Mouse (Mus musculus): ENCODE data around the gene Macrod2. TPM values are rescaled to one million over a fixed set of nuclear protein-coding genes. Genes with fewer than 3 reads are reported as not detected.
A peak's percentile ranks its signal among the peaks of the same experiment; 100 is the strongest.

Macrod2 gene
- polyA plus RNA-seq, 1 experiment from 2014 or later, result 32.9 TPM

DNA sequence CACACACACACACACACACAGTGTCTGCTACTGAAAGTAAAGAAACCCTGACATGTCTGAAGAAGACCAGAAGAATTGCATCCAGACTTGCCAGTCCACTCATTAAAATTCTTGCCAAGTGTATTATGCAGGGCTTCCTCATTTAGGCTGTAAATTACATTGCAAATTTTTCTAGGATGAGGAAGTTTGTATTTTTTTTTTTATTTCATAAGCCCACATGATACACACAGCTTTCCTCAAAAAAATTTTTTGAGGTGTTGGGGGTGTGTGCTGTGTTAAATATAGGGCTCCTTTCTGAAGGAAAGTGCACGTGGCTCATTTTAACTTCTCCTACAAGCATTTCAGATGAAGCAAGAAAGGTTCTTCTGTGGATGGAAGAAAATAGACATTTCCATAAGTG is 613.3 kb downstream of the Macrod2 start:
- Histone ChIP-seq H3K4me2 (ENCODE audit: low read depth, low read length) (no peak overlapping the region), H3K9ac (ENCODE audit: low read depth, low read length) (no peak overlapping the region), H3K9me3 (ENCODE audit: control insufficient read depth, low read length) (no peaks in the 10 kb centered on the region), H3K27ac (ENCODE audit: low read length) (no peak overlapping the region), H3K4me1 (ENCODE audit: control insufficient read depth, insufficient read depth, low read length) (no peaks in the 10 kb centered on the region), H3K27me3 (replicated peaks; ENCODE audit: control insufficient read depth, insufficient read depth, low read length) (no peaks in the 10 kb centered on the region), H3K4me3 (ENCODE audit: low read length) (no peak overlapping the region), H3K36me3 (ENCODE audit: control insufficient read depth, insufficient read depth, low read length) (no peaks in the 10 kb centered on the region)
- 76% methylated on average over 1 of the region's 1 CpGs for WGBS
- no peak for ATAC-seq

DNA sequence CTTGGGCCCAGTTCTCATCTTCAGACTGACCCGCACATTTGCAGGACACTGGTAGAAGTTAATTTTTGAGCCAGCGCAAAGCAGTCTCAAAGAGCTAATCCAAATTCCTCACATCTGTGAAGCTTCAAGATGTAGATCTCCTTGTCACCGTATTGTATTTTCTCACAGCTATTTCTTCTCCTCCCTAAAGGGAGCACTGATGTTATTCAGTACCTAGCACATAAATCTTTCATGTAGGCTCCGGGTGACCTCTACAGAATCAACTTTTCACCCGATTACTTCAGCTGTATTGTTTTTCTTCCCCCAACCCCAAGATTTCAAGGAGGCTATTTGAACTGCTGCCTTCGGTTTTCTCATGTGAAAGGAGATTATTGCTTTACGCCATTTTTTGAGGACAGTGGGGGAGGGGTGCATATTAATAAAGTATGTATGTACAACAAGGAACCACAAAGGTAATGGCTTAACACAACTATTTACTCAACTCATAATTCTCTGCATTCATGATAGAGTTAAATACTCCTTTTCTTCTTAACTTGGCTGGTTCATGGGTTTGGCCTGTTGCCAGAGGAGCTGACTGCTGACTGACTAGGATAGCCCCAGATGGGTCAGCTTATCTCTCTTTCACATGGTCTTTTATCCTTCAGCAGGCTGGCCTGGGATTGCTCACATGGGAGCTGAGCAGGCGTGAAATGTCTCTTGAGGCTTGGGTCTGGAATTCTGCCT is 618.5 kb downstream of the Macrod2 start:
- no peaks in the 10 kb centered on the region for H3K27me3 ChIP-seq (replicated peaks; ENCODE audit: control insufficient read depth, insufficient read depth, low read length)
- H3K4me2 ChIP-seq (ENCODE audit: low read depth, low read length), result no peak overlapping the region
- peak; percentile 79 for ATAC-seq
- WGBS, result 50% methylated on average over 8 of the region's 8 CpGs
- H3K4me1 ChIP-seq (ENCODE audit: control insufficient read depth, insufficient read depth, low read length), result 0 out of 2 replicates have a peak, but pooled peaks cover 2% of the 10 kb centered on the region
- H3K36me3 ChIP-seq (ENCODE audit: control insufficient read depth, insufficient read depth, low read length), result no peaks in the 10 kb centered on the region
- H3K9me3 ChIP-seq (ENCODE audit: control insufficient read depth, low read length), result no peaks in the 10 kb centered on the region
- H3K9ac ChIP-seq (ENCODE audit: low read depth, low read length), result no peak overlapping the region
- no peak overlapping the region for H3K4me3 ChIP-seq (ENCODE audit: low read length)
- no peak overlapping the region for H3K27ac ChIP-seq (ENCODE audit: low read length)

DNA sequence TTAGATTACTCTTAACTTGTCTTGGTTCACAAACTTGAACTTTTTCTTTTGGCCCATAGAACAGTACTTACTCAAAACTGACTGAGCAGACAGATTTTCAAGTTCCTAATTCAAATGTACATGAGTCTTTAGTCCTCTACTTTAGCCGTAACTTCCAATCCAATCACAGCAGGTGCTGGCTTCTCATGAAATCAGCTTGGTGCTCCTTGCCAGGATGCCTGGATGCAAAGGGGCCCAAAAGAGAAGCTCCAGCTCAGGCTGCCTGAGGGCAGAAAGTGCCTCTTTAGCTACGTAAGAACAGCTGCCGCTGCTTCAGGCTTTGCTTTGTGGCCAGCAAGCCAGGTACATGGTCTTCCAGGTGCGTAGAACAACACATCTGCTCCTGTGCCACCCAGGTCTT is 627.9 kb downstream of the Macrod2 start:
- H3K4me2 ChIP-seq (ENCODE audit: low read depth, low read length), result no peak overlapping the region
- 85% methylated on average over 4 of the region's 4 CpGs for WGBS
- no peak for ATAC-seq
- no peaks in the 10 kb centered on the region for H3K9me3 ChIP-seq (ENCODE audit: control insufficient read depth, low read length)
- no peaks in the 10 kb centered on the region for H3K27me3 ChIP-seq (replicated peaks; ENCODE audit: control insufficient read depth, insufficient read depth, low read length)
- no peak overlapping the region for H3K4me3 ChIP-seq (ENCODE audit: low read length)
- no peak overlapping the region for H3K27ac ChIP-seq (ENCODE audit: low read length)
- H3K9ac ChIP-seq (ENCODE audit: low read depth, low read length), result no peak overlapping the region
- H3K36me3 ChIP-seq (ENCODE audit: control insufficient read depth, insufficient read depth, low read length), result no peaks in the 10 kb centered on the region
- H3K4me1 ChIP-seq (ENCODE audit: control insufficient read depth, insufficient read depth, low read length), result no peaks in the 10 kb centered on the region

DNA sequence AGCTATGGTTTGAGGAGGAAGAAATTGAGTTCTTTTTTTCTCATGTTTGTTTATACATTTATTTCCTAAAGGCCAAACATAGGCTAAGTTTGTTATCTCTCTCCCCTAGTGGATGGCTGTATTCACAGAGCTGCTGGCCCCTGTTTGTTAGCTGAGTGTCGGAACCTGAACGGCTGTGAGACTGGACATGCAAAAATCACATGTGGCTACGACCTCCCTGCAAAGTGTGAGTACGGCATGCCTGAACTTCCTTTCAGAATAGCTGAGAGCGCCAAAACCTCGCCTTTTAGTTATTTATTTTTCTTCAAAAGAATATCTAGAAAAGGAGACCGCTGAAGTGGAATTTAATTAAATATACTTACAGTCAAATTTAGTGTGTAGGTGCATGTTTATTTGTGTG is 628.8 kb downstream of the Macrod2 start:
- no peak overlapping the region for H3K9ac ChIP-seq (ENCODE audit: low read depth, low read length)
- no peaks in the 10 kb centered on the region for H3K9me3 ChIP-seq (ENCODE audit: control insufficient read depth, low read length)
- no peak overlapping the region for H3K27ac ChIP-seq (ENCODE audit: low read length)
- H3K27me3 ChIP-seq (replicated peaks; ENCODE audit: control insufficient read depth, insufficient read depth, low read length), result no peaks in the 10 kb centered on the region
- no peak overlapping the region for H3K4me2 ChIP-seq (ENCODE audit: low read depth, low read length)
- no peak overlapping the region for H3K4me3 ChIP-seq (ENCODE audit: low read length)
- no peaks in the 10 kb centered on the region for H3K36me3 ChIP-seq (ENCODE audit: control insufficient read depth, insufficient read depth, low read length)
- ATAC-seq, result no peak
- H3K4me1 ChIP-seq (ENCODE audit: control insufficient read depth, insufficient read depth, low read length), result no peaks in the 10 kb centered on the region
- WGBS, result 41% methylated on average over 7 of the region's 7 CpGs

DNA sequence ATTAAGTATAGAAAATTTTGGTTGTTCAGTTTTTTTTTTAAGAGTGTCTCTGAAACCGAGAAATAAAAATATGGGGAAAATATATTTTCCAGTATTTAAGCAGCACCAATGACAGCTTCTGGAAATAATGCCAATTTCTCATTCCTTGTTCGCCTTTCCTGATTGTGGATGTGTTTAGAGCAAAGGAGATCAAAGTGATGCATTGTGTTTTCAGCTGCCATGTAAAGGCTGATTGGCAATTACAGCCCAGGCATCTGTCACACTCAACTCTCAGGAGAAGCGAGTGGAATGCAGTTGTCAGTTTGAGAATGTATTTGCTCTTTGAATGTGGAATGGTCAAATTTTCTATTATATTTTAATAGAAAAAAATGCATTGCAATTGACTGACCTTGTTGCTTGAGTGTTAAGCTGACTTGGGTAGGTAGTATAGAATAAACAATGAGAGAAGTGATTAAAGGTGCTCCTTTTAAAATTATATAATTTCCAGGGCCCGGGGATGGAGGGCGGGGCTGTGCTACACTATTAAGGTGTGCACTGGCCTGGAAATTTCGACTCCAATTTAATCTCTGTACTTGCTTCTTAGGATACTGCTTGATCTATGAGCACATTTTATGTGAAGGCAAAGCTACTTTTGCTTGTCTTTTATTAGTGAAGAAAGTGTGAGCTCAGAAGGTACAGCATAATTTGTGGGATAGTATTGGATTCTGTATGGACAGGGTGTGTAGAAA is 629.4 kb downstream of the Macrod2 start:
- Histone ChIP-seq H3K4me2 (ENCODE audit: low read depth, low read length) (no peak overlapping the region), H3K4me3 (ENCODE audit: low read length) (no peak overlapping the region), H3K27ac (ENCODE audit: low read length) (no peak overlapping the region), H3K36me3 (ENCODE audit: control insufficient read depth, insufficient read depth, low read length) (no peaks in the 10 kb centered on the region), H3K4me1 (ENCODE audit: control insufficient read depth, insufficient read depth, low read length) (no peaks in the 10 kb centered on the region), H3K9me3 (ENCODE audit: control insufficient read depth, low read length) (no peaks in the 10 kb centered on the region), H3K9ac (ENCODE audit: low read depth, low read length) (no peak overlapping the region), H3K27me3 (replicated peaks; ENCODE audit: control insufficient read depth, insufficient read depth, low read length) (no peaks in the 10 kb centered on the region)
- WGBS, result 69% methylated on average over 6 of the region's 6 CpGs
- no peak for ATAC-seq

DNA sequence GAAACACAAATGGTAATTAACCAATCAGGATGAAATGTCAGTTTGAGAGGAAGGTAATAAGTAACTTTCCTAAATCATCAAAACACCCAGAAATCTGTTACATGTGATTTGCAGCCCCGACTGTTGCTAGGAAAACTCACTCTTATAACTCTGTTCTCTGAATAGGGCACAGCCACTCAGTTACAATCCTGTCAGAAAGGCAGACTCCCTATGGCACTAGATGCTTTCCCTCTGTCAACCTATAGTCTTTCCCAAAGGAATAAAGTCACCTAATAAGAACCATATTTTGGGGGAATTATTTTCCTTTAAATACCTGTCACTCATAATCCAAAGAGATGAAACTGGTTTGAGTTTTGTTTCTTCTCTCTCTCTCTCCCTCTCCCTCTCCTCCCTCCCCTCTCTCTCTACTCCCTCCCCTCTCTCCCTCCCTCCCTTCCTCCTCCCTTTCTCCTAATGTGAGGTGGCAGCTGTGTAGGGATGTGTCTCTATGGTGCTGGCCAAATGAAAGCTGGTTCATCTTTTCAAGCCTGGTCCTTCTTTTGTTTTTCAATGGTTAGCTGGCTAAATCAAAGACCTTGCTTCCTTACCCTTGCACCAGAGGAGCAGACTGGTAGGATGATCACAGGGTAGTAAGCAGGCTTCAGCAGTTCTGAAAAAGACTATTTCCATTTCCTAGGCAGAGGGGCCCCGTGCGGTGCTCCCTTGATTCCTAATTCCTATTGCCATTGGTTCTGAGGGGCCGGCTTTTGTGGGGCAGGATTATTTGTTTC is 661.8 kb downstream of the Macrod2 start:
- Histone ChIP-seq H3K9ac (ENCODE audit: low read depth, low read length) (no peak overlapping the region), H3K27ac (ENCODE audit: low read length) (no peak overlapping the region)

DNA sequence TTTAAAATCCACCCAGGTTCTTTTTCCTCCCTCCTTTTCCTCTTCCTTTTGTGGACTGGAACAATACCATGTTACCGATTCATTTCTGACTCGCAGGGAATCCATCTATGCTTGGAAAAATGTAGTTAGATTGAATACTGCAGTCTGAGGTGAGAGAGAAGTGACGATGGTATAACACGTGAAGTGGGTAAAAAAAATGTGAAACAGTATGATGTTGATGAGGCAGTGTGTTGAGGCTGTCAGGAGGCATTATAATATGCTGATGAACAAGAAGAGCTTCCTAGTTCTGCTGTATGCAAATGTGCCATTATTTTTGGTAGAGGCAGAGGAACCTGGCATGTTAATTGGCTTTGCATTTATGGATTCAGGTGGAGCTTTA is 662.3 kb downstream of the Macrod2 start:
- WGBS, result 70% methylated on average over 4 of the region's 4 CpGs

More for the DNA sequence above, 661.8 kb downstream of the Macrod2 start:
- no peak for ATAC-seq
- Histone ChIP-seq H3K36me3 (ENCODE audit: control insufficient read depth, insufficient read depth, low read length) (no peaks in the 10 kb centered on the region), H3K9me3 (ENCODE audit: control insufficient read depth, low read length) (no peaks in the 10 kb centered on the region), H3K4me3 (ENCODE audit: low read length) (no peak overlapping the region), H3K4me2 (ENCODE audit: low read depth, low read length) (no peak overlapping the region), H3K27me3 (replicated peaks; ENCODE audit: control insufficient read depth, insufficient read depth, low read length) (no peaks in the 10 kb centered on the region), H3K4me1 (ENCODE audit: control insufficient read depth, insufficient read depth, low read length) (no peaks in the 10 kb centered on the region)
- 42% methylated on average over 4 of the region's 4 CpGs for WGBS

DNA sequence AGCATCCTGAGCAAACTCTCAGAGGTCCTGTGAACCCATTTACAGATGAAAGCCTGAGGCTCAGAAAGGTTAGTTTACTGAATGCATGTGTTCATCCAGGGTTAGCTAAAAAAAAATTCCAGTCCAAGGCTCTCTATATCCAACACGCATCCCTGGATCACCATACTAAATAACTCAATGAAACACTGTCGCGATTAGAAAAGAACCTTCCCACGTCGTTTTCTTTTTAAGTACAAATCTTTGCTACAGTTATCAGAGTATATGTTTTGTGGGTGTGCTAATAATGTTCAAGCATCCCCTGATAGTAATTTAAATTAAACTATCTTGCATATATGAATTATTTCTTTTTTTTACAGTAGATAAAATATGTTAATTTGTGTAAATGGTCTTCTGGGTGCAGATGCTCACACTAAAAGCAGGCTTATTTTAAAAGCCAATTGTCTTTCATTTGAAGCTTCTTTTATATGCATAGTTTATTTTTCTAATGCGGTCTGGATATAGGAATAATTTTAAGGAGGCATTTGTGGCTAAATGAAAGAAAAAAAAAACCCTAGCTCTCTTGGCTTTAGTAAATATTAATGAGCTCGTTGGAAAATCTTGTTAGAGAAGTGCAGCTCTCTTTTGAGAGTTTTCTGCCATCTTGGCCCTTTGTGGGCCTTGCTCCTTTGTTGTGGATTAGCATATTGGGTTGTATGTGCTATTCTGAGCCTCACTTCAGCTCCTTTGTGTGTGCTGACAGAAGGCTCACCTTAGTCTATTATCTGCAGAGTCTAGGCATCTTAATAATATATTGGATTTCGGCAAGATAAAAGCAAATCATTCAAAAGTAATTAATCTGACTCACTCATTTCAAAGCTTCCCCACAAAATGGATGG is 679.1 kb downstream of the Macrod2 start:
- no peak for ATAC-seq
- H3K36me3 ChIP-seq (ENCODE audit: control insufficient read depth, insufficient read depth, low read length), result no peaks in the 10 kb centered on the region
- H3K9ac ChIP-seq (ENCODE audit: low read depth, low read length), result no peak overlapping the region
- H3K4me1 ChIP-seq (ENCODE audit: control insufficient read depth, insufficient read depth, low read length), result no peaks in the 10 kb centered on the region; the same call in 1 of the 2 replicates
- no peak overlapping the region for H3K4me3 ChIP-seq (ENCODE audit: low read length)
- no peak overlapping the region for H3K27ac ChIP-seq (ENCODE audit: low read length)
- H3K9me3 ChIP-seq (ENCODE audit: control insufficient read depth, low read length), result no peaks in the 10 kb centered on the region
- H3K4me2 ChIP-seq (ENCODE audit: low read depth, low read length), result no peak overlapping the region
- no peaks in the 10 kb centered on the region for H3K27me3 ChIP-seq (replicated peaks; ENCODE audit: control insufficient read depth, insufficient read depth, low read length)
- 79% methylated on average over 8 of the region's 8 CpGs for WGBS

More for the DNA sequence above, 662.3 kb downstream of the Macrod2 start:
- H3K4me2 ChIP-seq (ENCODE audit: low read depth, low read length), result no peak overlapping the region
- no peak overlapping the region for H3K4me3 ChIP-seq (ENCODE audit: low read length)
- H3K4me1 ChIP-seq (ENCODE audit: control insufficient read depth, insufficient read depth, low read length), result no peaks in the 10 kb centered on the region
- no peaks in the 10 kb centered on the region for H3K36me3 ChIP-seq (ENCODE audit: control insufficient read depth, insufficient read depth, low read length)
- no peak for ATAC-seq
- no peak overlapping the region for H3K9ac ChIP-seq (ENCODE audit: low read depth, low read length)
- no peaks in the 10 kb centered on the region for H3K27me3 ChIP-seq (replicated peaks; ENCODE audit: control insufficient read depth, insufficient read depth, low read length)
- H3K9me3 ChIP-seq (ENCODE audit: control insufficient read depth, low read length), result no peaks in the 10 kb centered on the region
- no peak overlapping the region for H3K27ac ChIP-seq (ENCODE audit: low read length)

DNA sequence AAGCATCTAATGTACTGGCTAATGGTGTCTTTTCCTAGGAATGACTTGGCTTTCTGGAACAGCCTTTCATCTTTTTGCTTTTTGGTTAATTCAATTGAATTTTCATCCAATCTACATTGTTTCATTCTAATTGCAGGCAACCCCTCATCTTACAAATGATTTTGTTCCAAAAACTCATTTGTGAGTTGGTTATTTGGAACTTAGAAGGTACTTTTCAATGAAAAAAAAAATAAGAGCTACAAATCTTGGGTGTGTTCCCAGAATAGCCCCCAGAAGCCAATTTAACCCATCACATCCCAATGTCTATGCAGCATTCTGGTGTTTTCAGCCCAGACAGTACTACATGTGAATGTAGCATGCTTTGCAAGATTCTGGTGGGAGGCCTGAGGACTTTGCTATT is 683.1 kb downstream of the Macrod2 start:
- no peaks in the 10 kb centered on the region for H3K4me1 ChIP-seq (ENCODE audit: control insufficient read depth, insufficient read depth, low read length)
- no peak overlapping the region for H3K4me3 ChIP-seq (ENCODE audit: low read length)
- no peaks in the 10 kb centered on the region for H3K9me3 ChIP-seq (ENCODE audit: control insufficient read depth, low read length)
- ATAC-seq, result no peak
- no peak overlapping the region for H3K4me2 ChIP-seq (ENCODE audit: low read depth, low read length)
- no peak overlapping the region for H3K9ac ChIP-seq (ENCODE audit: low read depth, low read length)
- no peaks in the 10 kb centered on the region for H3K27me3 ChIP-seq (replicated peaks; ENCODE audit: control insufficient read depth, insufficient read depth, low read length)
- no peaks in the 10 kb centered on the region for H3K36me3 ChIP-seq (ENCODE audit: control insufficient read depth, insufficient read depth, low read length)
- H3K27ac ChIP-seq (ENCODE audit: low read length), result no peak overlapping the region

Measured in intestine, embryonic 16.5 days (tissue).